Mouse (Mus musculus) kidney, postnatal 14 days (tissue): ENCODE results near the gene Iqcf5.
A peak's percentile ranks its signal among the peaks of the same experiment; 100 is the strongest.
"Not testable (repeated sequence)": the region's sequence is repeated elsewhere in the genome, so short reads cannot be mapped to it uniquely, and the experiment has no call there.

Source experiments
- DNase-seq: peaks from one replicate; pipeline ENCODE4 v3.0.0; 2022; ENCODE audit warnings: mixed read lengths

Iqcf5 gene

DNA sequence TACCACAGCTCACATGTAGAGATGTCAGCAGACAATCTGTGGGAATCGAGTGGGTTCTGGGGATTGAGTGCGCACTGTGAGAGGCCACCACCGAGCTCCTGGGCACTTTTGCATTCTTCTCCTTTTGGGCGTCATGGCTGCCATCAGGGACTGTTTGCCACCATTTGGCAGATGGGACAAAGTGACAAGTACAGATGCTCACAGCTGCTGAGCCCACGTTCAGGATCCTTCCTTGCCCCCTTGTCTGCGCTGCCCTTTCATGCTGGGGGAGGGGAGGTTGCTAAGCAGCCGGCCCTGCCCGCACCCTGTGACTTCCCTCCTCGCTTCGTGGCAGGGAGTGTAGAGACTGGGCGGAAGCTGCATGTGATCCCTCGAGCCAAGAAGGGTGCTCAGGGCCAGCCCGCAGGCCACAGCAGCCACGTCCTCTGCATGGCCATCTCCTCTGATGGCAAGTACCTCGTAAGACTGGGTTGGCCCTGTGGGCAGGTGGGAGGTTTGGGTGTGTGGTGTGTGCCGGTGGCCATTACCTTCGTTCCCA, 31.7 kb upstream of the Iqcf5 start:
- DNase-seq = no peak

DNA sequence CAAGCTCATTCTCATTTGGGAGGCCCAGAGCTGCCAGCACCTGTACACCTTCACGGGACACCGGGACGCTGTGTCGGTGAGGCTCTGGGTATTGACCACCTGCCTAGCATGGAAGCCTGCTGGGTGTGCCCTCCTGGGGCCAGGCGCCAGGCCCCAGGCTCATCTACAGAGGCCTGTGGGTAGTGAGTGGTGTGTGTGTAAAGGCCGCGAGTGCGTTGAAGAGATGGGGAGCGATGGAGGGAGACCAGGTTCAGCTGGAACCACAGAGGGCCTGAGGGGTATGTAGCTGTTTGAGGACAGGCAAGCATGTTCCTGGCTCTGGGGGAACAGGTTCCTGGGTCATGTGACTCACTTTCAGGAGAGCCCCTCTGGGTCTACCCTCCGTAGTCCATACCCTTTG, 31.2 kb upstream of the Iqcf5 start:
- no peak for DNase-seq

DNA sequence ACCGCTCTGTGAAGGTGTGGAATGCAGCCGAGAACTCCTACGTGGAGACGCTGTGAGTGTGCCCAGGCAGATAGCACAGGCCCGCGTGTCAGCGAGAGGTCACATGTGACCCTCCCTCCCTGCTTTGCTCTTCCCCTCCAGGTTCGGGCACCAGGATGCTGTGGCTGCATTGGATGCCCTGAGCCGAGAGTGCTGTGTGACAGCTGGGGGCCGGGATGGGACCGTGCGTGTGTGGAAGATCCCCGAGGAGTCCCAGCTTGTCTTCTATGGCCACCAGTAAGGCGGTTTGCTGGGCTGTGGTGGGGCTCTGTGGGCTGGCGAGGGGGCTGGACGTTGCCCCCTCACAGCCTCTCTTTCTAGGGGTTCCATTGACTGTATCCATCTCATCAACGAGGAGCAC, 30.8 kb upstream of the Iqcf5 start:
- no peak for DNase-seq

DNA sequence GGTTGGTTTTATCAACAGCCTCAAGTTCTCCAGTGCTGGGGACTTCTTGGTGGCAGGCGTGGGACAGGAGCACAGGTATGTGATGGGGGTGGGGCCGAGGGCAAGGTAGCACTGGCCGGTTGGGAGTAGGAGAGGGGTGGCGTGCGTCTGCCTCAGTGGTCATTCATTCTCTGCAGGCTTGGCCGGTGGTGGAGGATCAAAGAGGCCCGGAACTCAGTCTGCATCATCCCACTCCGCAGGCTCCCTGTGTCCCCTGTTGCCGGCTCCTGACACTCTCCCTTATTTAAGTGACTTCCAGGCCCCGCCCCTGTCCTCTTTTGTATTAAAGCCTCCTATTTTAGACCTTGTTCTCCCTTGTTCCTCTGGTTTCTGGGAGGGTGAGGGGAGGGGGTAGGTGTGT, 29.3 kb upstream of the Iqcf5 start:
- DNase-seq = no peak

DNA sequence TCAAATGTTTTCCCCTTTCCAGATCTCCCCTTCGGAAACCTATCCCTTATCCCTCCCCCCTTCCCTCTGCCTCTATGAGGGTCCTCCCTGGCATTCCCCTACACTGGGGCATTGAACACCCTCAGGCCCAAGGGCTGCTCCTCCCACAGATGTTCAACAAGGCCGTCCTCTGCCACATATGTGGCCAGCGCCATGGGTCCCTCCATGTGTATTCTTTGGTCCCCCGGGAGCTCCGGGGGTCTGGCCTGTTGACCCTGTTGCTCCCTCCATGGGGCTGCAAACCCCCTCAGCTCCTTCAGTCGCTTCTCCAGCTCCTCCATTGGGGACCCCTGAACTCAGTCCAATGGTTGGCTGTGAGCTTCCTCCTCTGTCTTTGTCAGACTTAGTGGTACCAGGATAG, 26.8 kb upstream of the Iqcf5 start:
- DNase-seq = not testable (repeated sequence)

DNA sequence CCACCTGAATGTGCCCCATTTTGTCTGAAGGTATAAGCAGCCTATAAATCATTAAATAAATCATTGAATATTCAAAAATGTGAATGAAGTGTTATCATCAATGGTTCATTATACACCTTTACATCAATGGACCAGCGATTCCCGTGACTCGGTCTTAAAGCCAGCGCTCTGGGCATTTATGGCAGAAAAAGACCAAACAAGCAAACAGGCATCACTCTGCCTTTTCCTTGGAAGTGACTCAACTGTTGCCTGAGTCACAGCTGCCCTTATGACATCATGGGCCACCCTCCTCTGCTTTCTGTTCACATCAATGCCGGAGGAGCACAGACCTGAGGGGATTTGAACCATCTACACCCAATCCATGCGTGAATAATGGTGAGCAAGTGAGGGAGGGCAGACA, 14.7 kb upstream of the Iqcf5 start, which contains the start of gene Iqcf1:
Gene Iqcf1, plus strand, starts transcription at position 301 of the 400 bp plus-strand sequence.
- no peak for DNase-seq

DNA sequence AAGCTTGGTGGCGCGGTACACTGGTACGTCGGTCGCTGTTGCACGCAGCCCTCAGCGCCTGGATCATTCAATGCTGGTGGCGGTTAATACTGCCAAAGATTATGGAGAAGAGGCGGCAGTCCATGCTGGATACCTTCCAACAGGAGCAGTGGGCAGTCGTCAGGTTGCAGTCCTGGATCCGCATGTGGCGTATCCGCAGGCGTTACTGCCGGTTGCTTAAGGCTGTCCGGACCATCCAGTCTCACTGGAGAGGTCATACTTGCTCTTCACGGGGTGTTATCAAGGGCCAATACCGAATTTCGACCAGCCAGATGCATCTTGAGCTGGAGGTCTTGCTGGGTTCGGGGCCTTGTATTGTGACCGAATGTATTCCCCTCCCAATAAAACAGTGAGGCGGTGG, 12.5 kb upstream of the Iqcf5 start:
- DNase-seq = no peak

DNA sequence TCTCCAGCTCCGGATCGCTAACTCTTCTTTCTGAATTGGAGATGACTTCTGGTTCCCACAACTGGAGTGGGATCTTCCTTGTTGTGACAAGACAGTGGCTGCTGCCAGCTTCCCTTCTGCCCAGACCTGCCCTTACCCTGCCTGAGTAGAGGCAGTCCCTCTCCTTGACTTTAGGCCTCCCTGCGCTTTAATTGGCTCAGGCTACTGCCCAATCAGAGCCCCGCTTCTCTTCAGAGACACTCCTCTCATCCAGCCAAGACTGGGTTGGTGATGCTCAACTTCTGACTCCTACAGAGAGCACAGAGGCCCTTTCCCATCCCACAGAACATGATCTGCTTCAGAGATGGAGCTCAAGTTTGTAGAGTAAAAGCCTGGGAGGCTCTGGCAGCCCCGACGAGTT, 10.1 kb upstream of the Iqcf5 start:
- no peak for DNase-seq

DNA sequence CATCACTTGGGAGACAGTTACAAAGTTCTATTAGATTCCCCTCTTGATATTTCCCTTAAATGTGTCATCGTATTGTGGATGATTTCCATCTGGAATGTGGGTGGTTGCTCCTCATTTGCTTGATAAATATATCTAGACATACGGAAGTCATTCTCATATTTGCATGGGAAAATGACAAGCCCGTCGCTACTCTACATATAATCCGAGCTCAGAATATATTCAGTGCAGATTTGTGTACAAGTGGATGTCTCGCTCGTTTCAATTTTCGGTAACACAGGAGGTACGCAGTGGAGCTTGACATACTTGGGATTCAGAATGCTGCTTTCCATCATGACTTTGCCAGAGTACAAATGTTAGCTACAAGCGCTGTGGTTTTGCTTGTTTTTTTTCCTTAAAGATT, 5.0 kb upstream of the Iqcf5 start:
- DNase-seq = no peak

DNA sequence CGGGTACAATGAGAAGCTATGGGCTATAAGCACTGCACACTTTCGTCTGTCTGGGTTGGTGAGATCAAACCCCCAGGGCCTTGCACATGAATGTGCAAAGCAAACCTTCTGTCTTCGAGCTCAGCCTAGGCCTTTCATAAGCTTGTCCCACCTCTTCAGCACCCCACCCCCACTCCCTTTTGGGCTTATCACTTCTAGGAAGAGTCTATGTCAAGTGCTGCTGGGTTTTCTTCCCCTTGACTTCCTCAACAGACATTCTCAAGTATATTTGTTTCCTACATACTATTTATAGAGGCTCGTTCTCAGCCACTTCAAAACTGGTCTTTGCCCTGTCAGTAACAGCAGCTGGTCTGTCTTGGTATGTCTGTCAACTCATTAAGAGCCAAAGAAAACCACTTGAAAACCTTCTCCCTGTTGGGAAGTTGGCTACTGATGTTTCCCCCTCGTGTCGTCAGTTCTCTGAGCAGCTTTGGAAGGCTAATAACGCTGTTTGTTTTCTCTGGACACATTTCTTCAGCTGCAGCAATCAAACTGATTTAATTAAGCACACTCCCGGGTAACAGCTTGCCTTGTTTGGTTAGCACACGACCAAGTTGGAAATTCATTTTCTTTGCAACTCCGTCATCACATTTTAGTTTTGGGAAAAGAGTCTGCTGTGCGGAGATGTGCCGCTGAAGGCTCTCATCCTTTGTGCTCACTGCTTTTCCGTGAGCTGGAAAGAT, 1.5 kb upstream of the Iqcf5 start:
- peak; percentile 33 for DNase-seq

DNA sequence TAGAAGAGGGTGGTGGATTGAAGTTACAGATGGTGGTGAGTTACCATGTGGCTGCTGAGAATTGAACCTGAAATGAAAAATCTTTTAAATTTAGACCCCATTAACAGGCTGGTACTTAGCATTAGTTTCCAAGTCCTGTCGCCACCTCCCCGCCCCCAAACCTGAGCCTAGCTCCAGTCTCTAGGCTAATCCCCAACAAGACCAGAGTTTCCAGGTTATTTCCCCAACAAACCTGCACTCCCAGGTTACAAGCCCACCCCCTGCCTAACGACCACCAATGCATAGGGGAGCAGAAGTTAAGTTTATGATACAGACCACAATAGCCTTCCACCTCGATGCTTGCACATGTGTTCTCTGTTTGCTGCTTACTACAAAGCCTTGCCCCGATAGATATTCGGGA, 807 bp upstream of the Iqcf5 start:
- DNase-seq = no peak

DNA sequence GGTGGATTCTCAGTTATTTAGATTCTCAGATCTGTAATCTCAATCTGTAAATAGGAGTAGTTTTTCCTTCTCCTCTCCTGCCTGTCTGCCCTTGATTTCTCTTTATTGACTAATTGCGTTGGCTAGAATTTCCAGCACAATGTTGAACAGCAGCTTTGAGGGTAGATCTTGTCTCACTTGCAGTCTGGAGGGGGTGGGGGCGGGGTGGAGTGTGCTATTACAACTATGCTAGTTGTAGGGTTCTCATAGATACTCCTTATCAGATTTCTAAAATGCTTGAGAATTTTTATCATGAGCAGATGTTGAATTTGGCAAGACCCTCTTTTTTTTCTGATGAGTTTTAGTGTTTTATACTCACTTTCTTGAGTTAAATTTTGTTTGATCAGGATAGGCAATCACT, 5.1 kb downstream of the Iqcf5 start:
- no peak for DNase-seq

DNA sequence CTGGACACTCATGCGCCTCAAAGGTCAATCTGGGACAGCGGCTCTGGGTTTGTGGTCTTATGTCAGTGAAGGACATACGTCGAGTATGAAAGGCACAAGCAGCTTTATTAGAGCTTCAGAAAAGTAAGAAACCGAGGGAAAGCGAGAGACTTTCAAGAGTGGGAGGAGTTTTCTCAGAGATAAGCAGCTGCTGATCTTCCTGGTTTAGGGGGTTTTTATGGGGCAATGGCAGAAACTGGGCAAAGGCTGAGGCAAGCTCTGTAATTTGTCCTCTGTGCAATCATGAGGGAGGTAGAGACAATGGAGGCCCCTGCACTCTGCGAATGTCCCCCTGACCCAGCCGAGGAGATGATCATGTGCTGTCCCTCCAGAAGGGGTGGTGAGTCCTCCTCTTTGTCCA, 5.5 kb downstream of the Iqcf5 start:
- DNase-seq = no peak

DNA sequence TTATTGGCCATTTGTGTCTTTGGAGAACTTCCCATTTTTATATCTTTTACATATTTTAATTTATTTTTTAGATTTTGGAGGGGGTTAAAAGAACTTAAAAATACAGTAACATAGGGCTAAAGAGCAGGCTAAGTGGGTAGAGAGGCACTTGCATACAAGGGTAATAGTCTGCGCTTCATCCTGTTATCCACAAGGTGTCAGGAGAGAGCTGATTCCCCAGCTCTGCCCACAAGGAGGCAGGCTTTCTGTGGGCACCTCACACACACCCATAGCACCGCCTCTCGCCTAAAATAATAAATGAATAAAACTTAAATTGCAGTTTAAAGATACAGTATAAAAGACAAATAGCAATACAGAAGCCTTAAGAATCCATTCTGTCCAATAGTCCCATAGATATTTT, 17.5 kb downstream of the Iqcf5 start:
- no peak for DNase-seq

DNA sequence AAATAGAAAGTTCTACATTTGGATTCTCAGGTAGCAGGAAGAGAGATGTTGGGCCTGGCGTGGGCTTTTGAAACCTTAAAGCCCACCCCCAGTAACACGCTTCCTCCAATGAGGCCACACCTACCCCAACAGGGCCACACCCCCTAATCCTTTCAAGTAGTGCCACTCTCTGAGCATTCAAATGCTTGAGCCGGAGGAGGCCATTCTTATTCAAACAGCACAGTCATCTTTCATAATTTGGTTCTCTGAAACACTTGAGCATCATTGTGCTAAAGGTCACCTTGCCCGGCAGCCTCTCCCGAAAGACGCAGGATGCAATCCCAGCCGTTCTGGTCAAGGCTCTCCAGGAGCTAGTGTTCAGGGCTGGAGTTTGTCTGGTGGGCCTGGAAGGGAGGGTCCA, 19.9 kb downstream of the Iqcf5 start:
- DNase-seq = no peak

DNA sequence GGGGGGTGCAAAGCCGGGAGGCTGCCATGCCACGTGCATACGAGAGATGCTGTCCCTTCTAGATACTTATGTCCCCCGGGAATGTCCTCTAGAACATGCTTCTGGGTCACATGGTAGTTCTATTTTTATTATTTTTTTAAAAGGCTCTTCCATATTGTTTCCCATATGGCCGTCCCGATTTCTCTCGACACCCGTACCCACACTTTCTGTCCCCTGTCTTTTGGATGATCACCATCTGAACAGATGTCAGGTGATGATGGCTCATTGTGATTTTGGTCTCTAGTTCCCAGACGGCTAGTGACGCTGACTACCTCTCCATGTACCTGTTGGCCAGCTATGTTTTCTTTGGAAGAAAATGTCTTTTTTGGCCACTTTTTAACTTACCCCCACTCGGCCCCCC, 20.6 kb downstream of the Iqcf5 start:
- no peak for DNase-seq

DNA sequence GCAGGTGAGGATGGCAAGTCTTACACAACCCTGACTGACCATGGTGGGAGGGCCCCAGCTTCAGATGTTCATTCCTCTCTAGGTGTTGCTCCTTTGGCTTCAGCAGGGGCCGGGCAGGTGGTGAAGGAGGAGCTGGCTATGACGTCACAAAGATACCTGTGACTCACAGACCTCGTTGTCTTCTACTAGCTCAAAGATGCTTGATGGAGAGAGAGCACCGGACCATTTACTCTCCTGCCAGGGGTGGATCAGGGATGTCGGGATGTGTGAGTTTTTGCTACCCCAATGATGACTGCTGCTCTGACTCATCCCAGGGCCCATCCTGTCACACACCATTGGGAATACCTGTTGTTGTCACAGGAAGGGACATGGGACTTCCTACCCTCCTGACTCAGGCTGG, 47.2 kb downstream of the Iqcf5 start, which contains the start of gene Iqcf3:
Gene Iqcf3, minus strand, starts transcription at position 101 of the 400 bp plus-strand sequence.
- DNase-seq = no peak

DNA sequence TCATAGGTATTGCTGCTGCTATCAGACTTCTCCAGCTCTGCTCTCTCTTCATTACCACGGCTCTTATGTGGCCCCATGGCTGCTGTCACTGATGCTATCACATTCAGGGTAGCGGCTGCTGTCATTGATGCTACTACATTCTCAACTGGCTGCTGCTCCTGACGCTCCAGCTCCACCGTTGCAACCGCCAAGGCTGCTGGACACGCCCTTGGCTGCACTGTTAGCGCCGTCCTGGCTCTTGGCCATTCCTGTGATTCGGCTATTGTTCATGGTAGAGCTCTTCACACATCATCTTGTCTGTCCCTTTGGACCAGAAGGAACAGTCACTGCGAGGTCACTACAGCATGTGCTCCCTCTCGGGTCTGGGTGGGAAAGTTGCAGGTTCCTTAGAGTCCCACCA, 47.9 kb downstream of the Iqcf5 start:
- no peak for DNase-seq

DNA sequence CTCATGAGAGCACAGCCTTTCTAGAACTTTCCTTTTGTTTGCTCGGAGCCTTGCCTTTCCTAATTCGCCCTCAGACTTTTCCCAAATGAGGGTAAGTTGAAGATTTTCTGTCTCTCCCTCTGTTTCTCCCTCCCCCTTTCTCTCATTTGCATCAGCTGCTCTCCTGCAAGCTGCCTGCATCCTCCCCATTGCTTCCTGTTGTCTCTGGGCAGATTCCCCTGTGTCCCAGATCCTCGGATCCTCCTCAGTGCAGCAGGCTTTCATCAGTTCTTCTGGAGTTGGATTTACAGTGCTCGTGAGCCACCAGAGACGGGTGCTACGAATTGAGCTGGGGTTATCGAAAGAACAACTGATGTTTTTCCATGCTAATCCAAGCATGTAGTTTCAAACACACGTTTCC, 49.7 kb downstream of the Iqcf5 start:
- no peak for DNase-seq
